Mouse (Mus musculus): ENCODE measurements at regions not wholly inside any gene's neighbourhood (a gene's known extent, or its start where the extent isn't known, plus 50 kb on each side); places are given as distances from the start of the nearest gene placed in this dataset.

DNA sequence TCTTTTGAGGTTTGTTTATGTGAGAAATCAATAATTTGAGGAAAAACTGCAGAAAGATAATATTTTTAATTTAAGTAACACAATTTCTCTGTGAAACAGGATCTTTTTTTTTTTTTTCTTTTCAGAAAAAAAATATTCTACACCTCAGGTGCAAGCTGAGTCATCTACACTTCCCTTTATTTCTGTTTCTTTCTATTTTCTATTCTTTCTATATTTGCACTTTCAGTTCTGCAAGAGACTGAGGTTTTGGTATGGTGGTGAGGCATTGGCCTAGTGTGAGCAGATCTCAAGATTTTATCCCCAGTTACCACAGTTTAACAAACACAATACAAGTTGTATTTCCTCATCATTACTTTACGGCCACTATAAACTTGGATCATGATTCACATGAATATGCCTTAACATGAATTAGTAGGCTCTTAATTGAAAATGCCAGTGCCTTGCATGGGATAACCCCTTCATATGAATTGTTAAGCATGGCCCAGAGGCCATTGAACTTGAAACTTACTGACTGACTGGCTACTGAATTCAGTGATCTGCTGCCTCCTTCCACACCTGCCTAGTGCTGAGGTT is 1278.1 kb downstream of the Stim2 start:
- DNase-seq (ENCODE audit: inconsistent age in 2 of 2, low spot score in 1 of 2) = no peak

GRCm38 (mm10) chr5:55293301-55293700 is 1295.0 kb downstream of the Stim2 start:
- peak in 1 of 2 experiments; percentile 17 for DNase-seq (ENCODE audit: inconsistent age in 2 of 2, low spot score in 1 of 2)

- no peak for DNase-seq (ENCODE audit: inconsistent age in 2 of 2, low spot score in 1 of 2)
Observed at GRCm38 (mm10) chr5:55293978-55294377, 1295.7 kb downstream of the Stim2 start.

DNA sequence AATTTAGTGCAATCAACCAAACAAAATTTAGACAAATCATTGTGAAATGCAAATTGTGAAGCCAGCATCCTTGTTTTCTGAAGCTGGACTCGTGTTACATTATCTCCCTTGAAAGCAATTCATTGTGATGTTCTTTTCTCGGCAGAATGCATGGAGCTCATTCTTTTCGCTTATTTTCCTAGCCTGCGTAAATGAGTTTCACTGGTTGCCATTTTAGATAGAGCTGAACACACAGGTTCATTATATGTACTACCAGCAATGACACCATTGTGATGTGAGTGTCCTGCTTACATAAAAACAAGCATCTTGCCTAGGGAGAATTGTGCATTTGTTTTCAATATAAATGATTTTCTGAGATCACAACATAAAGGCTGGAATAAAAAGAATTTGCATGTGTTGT is 1296.5 kb downstream of the Stim2 start:
- no peak for DNase-seq (ENCODE audit: inconsistent age in 2 of 2, low spot score in 1 of 2)

DNA sequence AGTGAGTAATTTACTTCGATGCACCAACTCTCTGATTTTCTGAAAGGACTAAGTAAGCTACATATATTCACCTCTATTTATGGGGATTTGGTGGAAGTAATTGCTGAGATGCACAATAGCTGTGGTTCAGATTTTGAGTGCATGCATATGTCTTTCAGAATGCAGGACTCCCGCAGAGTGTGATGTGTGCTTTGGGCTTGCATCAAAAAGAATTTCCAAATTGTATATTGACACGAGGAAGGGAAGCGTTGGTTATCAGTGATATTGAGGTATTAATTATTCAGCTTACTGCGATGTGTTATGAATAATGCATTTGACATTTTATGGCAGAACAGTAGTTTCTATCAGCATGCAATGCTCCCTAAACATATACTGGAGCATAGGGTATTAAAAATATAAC is 1303.2 kb downstream of the Stim2 start:
- DNase-seq (ENCODE audit: inconsistent age in 2 of 2, low spot score in 1 of 2) = no peak

DNA sequence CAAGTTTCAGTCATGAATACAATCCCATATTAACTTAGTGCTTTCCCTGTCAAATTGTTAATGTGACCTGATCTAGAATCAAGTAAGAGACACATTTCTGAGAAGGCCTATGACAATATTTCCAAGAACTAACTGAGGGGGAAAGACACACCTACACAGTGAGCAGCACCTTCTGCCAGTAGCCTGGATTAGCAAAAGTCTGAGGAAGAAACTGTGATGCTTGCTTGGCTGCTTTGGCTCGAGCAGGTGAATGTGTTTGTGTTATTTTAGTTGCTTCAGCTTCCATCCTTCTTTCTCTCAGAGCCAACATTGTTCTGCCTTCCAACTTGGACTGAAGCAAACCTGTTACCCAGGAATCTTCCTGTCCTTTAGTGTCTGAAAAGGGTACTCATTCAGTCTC is 1347.7 kb downstream of the Stim2 start:
- no peak for DNase-seq (ENCODE audit: inconsistent age in 2 of 2, low spot score in 1 of 2)

GRCm38 (mm10) chr5:55355483-55355882 is 1357.2 kb downstream of the Stim2 start:
- DNase-seq (ENCODE audit: inconsistent age in 2 of 2, low spot score in 1 of 2) = peak in 1 of 2 experiments; percentile 3

DNA sequence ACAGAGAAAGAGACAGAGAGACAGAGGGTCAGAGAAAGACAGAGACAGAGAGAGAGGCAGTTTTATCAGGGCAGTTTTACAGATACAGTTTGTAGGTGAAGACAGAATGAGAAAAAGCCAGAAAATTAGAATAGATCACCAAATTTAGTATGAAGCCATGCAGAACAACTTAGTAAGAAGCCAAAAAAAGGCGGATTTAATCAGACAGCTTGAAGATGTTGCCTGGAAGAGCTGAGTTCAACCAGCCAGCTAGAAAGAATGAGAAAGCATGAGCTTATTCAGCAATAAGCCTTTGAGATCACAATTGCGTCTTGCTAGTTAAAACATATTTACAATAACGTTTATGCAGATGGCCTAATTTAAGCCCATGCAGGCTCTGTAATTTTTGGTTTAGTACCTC is 1376.0 kb downstream of the Stim2 start:
- DNase-seq (ENCODE audit: inconsistent age in 2 of 2, low spot score in 1 of 2) = no peak

DNA sequence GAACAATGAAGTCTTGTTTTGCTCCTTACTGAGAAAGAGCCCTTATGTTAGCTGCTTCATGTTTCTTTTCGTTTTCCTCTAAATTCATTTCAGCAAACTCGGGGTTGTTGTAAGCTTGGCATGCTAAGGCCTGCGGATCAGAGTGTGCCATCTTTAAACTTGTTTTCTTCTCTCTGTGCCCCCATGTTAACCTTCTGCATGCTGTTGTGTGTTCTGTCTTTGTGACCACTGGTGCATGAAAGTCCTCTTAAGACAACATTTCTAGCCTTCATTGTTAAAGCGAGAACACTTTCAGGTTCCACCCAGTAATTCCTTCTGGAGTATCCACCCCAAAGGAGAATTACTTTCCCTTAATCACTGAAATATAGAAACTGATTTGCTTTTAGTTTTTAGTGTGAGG is 1392.5 kb downstream of the Stim2 start:
- DNase-seq (ENCODE audit: inconsistent age in 2 of 2, low spot score in 1 of 2) = no peak

DNA sequence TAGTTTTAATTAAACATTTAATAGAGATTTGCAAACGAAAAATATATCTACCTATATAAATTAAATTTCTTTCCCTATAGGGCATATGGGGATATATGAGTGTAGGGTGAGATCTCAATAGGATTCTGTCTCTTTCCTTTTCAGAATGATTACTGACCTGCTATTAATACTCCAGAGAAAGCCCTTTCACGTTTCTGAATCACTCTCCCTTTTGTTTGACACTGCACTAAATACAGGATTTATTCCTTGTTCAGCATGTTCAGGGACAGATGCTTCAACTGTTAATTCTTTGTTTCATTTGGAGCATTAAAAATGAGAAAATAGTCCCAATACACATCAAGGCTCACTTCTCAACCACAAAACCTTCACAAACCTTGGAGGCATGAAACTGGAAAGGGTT is 1397.7 kb downstream of the Stim2 start:
- no peak for DNase-seq (ENCODE audit: inconsistent age in 2 of 2, low spot score in 1 of 2)

DNA sequence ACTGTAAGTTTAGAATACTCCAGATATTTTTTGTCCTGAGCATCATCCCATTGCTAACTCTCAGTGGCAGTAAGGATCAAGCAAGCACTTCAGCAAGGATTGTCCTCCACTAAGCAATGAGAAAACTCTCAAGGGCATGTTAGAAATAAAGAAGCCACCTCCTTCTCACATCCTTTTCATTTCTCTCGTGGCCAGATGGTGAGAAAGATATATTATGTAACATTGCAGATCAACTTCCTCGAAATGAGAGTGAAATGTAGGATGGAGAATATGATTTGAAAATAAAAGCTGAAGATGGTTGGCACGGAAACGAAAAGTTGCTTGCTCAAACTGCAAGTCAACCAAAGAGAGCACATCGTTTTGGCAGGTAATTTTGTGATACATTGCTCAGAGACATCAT is 1417.8 kb downstream of the Stim2 start:
- no peak for DNase-seq (ENCODE audit: inconsistent age in 2 of 2, low spot score in 1 of 2)

DNA sequence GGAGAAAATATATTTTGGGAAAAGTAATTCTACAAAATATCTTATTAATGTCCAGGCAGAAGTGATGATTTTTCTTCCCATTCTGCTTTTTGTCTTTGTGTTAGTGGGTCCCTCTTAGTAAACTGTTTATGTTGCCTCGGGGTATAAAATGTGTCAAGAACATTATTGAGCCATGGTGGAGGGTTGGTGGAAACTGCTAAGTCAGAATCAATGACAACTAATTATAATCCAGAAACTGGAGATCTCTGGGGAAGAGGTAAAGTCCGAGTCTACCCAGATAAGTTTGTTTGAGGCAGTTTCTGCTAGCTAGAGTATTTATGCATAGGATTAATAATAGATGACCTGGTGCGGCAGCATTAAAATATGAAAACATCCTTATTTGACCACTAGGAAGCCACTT is 1440.9 kb downstream of the Stim2 start:
- no peak for DNase-seq (ENCODE audit: inconsistent age in 2 of 2, low spot score in 1 of 2)

DNA sequence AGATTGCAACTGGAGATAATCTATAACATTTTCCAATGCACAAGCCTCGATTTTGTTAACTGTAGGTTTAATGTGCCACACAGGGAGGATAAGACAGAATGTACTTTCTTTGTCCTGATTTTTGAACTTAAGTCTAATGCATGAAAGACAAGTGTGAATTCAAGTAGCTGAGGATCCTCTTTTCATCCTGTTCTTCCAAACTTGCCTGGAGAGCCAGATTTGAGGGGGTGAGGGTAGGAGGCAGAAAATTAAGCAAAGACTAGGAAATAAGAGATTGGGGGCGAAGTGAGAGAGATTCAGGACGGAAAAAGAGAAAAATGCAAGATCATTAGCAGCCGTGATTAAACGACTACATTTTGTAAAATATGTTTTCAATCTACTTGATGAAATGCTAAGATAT is 1450.8 kb downstream of the Stim2 start:
- no peak for DNase-seq (ENCODE audit: inconsistent age in 2 of 2, low spot score in 1 of 2)

Measured in adrenal gland, adult (tissue).